11 mouse cellular contexts compared by ENCODE assay signal in genomic region chr13:44293736-44294416, GRCm38 (mm10).
DNase-seq lines count a peak whose midpoint lies in the region; ATAC-seq and TF ChIP-seq lines count a peak whose summit lies in the region.
"Had no signal": no experiment of that assay in that cellular context is flagged by ENCODE, and none has a peak within 500 bp of the region (broad histone marks: within the 10 kb centered on the region; RNA-seq: fewer than 3 reads in every experiment).

No protein-coding gene starts in this region.

- peak; percentile 77 for ATAC-seq in heart, postnatal 0 days (ENCODE audit: insufficient read depth, low read depth)
- no peak for ATAC-seq in lung, embryonic 14.5 days (ENCODE audit: insufficient read depth)
- ATAC-seq in liver, embryonic 11.5 days (replicated peaks; ENCODE audit: low FRiP score), result no peak
- ATAC-seq: Patski had no signal

- no peak overlapping the region for H3K27ac ChIP-seq in heart, postnatal 0 days (ENCODE audit: low read depth)
- H3K27ac ChIP-seq in lung, embryonic 14.5 days (ENCODE audit: low read depth), result no peak overlapping the region
- H3K27ac ChIP-seq in liver, embryonic 11.5 days (ENCODE audit: low read depth, low read length), result no peak overlapping the region
- H3K27ac ChIP-seq: left cerebral cortex, adult 2 months had no signal

- H3K9ac ChIP-seq in heart, postnatal 0 days (replicated peaks; ENCODE audit: low read depth, low read length), result no peak overlapping the region
- H3K9ac ChIP-seq in lung, embryonic 14.5 days, result no peak overlapping the region
- no peak overlapping the region for H3K9ac ChIP-seq in liver, embryonic 11.5 days (ENCODE audit: low read depth, low read length)

- 68% methylated on average over 15 of the region's 15 CpGs for WGBS in heart, postnatal 0 days
- 71% methylated on average over 15 of the region's 15 CpGs for WGBS in lung, embryonic 14.5 days
- WGBS in liver, embryonic 11.5 days, result 82% methylated on average over 15 of the region's 15 CpGs

- no peak for TF ChIP-seq CTCF in heart, postnatal 0 days (IDR thresholded peaks at IDR 0.05; ENCODE audit: low read depth)
- TF ChIP-seq CTCF in lung, embryonic 14.5 days (IDR thresholded peaks at IDR 0.05; ENCODE audit: low read depth), result no peak

- TF ChIP-seq EP300 in heart, postnatal 0 days (IDR thresholded peaks at IDR 0.05; ENCODE audit: low read depth), result no peak

- H3K4me3 ChIP-seq in heart, postnatal 0 days (ENCODE audit: low read depth, low read length), result no peak overlapping the region
- no peak overlapping the region for H3K4me3 ChIP-seq in lung, embryonic 14.5 days (ENCODE audit: low read depth, low read length)
- H3K4me3 ChIP-seq in liver, embryonic 11.5 days (ENCODE audit: low read depth, low read length), result no peak overlapping the region
- H3K4me3 ChIP-seq: erythroblast, embryonic 14.5 days; left cerebral cortex, adult 2 months had no signal

- no peaks in the 10 kb centered on the region for H3K27me3 ChIP-seq in heart, postnatal 0 days (ENCODE audit: control insufficient read depth, insufficient read depth, low read length)
- H3K27me3 ChIP-seq in lung, embryonic 14.5 days (ENCODE audit: insufficient read depth, low read length), result no peaks in the 10 kb centered on the region
- H3K27me3 ChIP-seq in liver, embryonic 11.5 days (replicated peaks; ENCODE audit: control insufficient read depth, insufficient read depth, low read length), result no peaks in the 10 kb centered on the region
- H3K27me3 ChIP-seq: Patski had no signal

- 0 out of 2 replicates have a peak, but pooled peaks cover 4% of the 10 kb centered on the region for H3K9me3 ChIP-seq in heart, postnatal 0 days (replicated peaks; ENCODE audit: control insufficient read depth, low read length)
- no peaks in the 10 kb centered on the region; the same call in 1 of the 2 replicates for H3K9me3 ChIP-seq in lung, embryonic 14.5 days (ENCODE audit: low read depth, low read length)
- peaks cover 7% of the 10 kb centered on the region for H3K9me3 ChIP-seq in liver, embryonic 11.5 days (ENCODE audit: control insufficient read depth, low read length)

- intact Hi-C loops in left cerebral cortex, postnatal 14 days (cut with DNase I), result no loop called here

- peaks cover 4% of the 10 kb centered on the region; the same call in 1 of the 2 replicates for H3K4me1 ChIP-seq in heart, postnatal 0 days (ENCODE audit: control insufficient read depth, insufficient read depth)
- H3K4me1 ChIP-seq in lung, embryonic 14.5 days (ENCODE audit: insufficient read depth), result no peaks in the 10 kb centered on the region
- H3K4me1 ChIP-seq in liver, embryonic 11.5 days (replicated peaks; ENCODE audit: control insufficient read depth, insufficient read depth, low read length), result no peaks in the 10 kb centered on the region

- no peak overlapping the region for H3K4me2 ChIP-seq in heart, postnatal 0 days (ENCODE audit: low read depth, low read length)
- no peak overlapping the region for H3K4me2 ChIP-seq in lung, embryonic 14.5 days
- H3K4me2 ChIP-seq in liver, embryonic 11.5 days, result no peak overlapping the region

- DNase-seq in left cerebral cortex, postnatal 14 days (ENCODE audit: low spot score in 2 of 2), result peak; percentile 53 to 76
- DNase-seq in left cerebral cortex, adult 11 months (ENCODE audit: low spot score), result no peak
- DNase-seq in cerebellum, postnatal 14 days, result peak; percentile 91 to 92
- peak; percentile 63 for DNase-seq in heart, postnatal 0 days (ENCODE audit: low spot score)
- DNase-seq in lung, embryonic 14.5 days, result peak; percentile 65
- no peak for DNase-seq in natural killer cell, adult 2 months (ENCODE audit: low spot score in 2 of 2)
- DNase-seq in embryo, embryonic 9.5 days (ENCODE audit: extremely low spot score), result no peak
- DNase-seq in liver, embryonic 11.5 days (ENCODE audit: low spot score), result no peak

- no peaks in the 10 kb centered on the region for H3K36me3 ChIP-seq in heart, postnatal 0 days (replicated peaks; ENCODE audit: control insufficient read depth, insufficient read depth, low read length)
- no peaks in the 10 kb centered on the region for H3K36me3 ChIP-seq in lung, embryonic 14.5 days (ENCODE audit: insufficient read depth)
- H3K36me3 ChIP-seq in liver, embryonic 11.5 days (ENCODE audit: control insufficient read depth, insufficient read depth, low read length), result no peaks in the 10 kb centered on the region

Comparison
In these comparisons a context has a peak if more than half of its experiments do, and no peak if none do; other contexts are left out.
1. DNase-seq: peak in left cerebral cortex, postnatal 14 days (2 of 2), cerebellum, postnatal 14 days (2 of 2), heart, postnatal 0 days (single experiment) and lung, embryonic 14.5 days (single experiment); none in left cerebral cortex, adult 11 months (single experiment), natural killer cell, adult 2 months (0 of 2), embryo, embryonic 9.5 days (single experiment) and liver, embryonic 11.5 days (single experiment).